Mouse (Mus musculus) stomach, embryonic 16.5 days (tissue): Measurements from ENCODE around the gene Ep400. TPM values are rescaled to one million over a fixed set of nuclear protein-coding genes. Genes with fewer than 3 reads are reported as not detected.

Experiments used
- ATAC-seq: fragments of 200-750 bp; cut with Nextera tagmentation; 2 replicates; pipeline ENCODE4 v1.8.0; 2017; ENCODE audit warnings: moderate number of reproducible peaks, moderate TSS enrichment; ENCODE audit not compliant: insufficient read depth, low FRiP score
- H3K27ac ChIP-seq: fragments of 300-500 bp; sonication (generic); 2 replicates; pipeline ENCODE4 v1.5.1; 2014; ENCODE audit warnings: low read length
- H3K27me3 ChIP-seq: fragments of 300-500 bp; sonication (generic); 2 replicates; pipeline ENCODE4 v1.6.1; 2014; ENCODE audit warnings: low read length, control low read depth, mixed read lengths; ENCODE audit not compliant: control insufficient read depth, insufficient read depth
- H3K36me3 ChIP-seq: fragments of 300-500 bp; sonication (generic); 2 replicates; pipeline ENCODE4 v1.6.1; 2014; ENCODE audit warnings: low read length; ENCODE audit not compliant: control insufficient read depth, insufficient read depth
- H3K4me1 ChIP-seq: fragments of 300-500 bp; sonication (generic); 2 replicates; pipeline ENCODE4 v1.6.1; 2014; ENCODE audit warnings: low read length, control low read depth, mixed read lengths; ENCODE audit not compliant: control insufficient read depth, insufficient read depth
- H3K4me2 ChIP-seq: fragments of 300-500 bp; sonication (generic); 2 replicates; pipeline ENCODE4 v1.6.1; 2014; ENCODE audit warnings: low read depth, low read length, mixed read lengths
- H3K4me3 ChIP-seq: fragments of 300-500 bp; sonication (generic); replicated peaks from 2 replicates; pipeline ENCODE4 v1.5.1; 2014; ENCODE audit warnings: mild to moderate bottlenecking, low read length
- H3K9ac ChIP-seq: fragments of 300-500 bp; sonication (generic); 2 replicates; pipeline ENCODE4 v1.6.1; 2014; ENCODE audit warnings: low read length
- H3K9me3 ChIP-seq: fragments of 300-500 bp; sonication (generic); replicated peaks from 2 replicates; pipeline ENCODE4 v1.6.1; 2016; ENCODE audit warnings: low read length, control low read depth; ENCODE audit not compliant: control insufficient read depth
- WGBS: fragments of 180-500 bp; shearing (Covaris S2); extraction: QIAGEN DNeasy Blood & Tissue Kit; methylation state at CpG from one replicate; pipeline ENCODE4 v1.1.7; 2014; 5-methylcytosine and 5-hydroxymethylcytosine counted together
- polyA plus RNA-seq: library from polyadenylated mRNA; unstranded; fragments of >200 nt; fragmentation: Nextera tagmentation; extraction: Ambion mirVana; gene quantifications from 2 replicates; pipeline ENCODE4 v1.2.1, GENCODE M21; 2015

The Ep400 gene
- polyA plus RNA-seq, 1 experiment from 2014 or later = 42.4 TPM

- H3K4me3 ChIP-seq = no peak overlapping the region
- no peak for ATAC-seq
- no peaks in the 10 kb centered on the region for H3K9me3 ChIP-seq
- H3K4me1 ChIP-seq = peaks cover 26% of the 10 kb centered on the region
- no peaks in the 10 kb centered on the region for H3K27me3 ChIP-seq
- H3K9ac ChIP-seq = no peak overlapping the region; the same call in 1 of the 2 replicates
- no peak overlapping the region for H3K27ac ChIP-seq
- H3K4me2 ChIP-seq = no peak overlapping the region
- H3K36me3 ChIP-seq = peaks cover 8% of the 10 kb centered on the region; the same call in 1 of the 2 replicates
These were observed 32.3 kb upstream of the Ep400 start for GRCm38 (mm10) chr5:110802809-110803208.

- Histone ChIP-seq H3K36me3 (peaks cover 9% of the 10 kb centered on the region; the same call in 1 of the 2 replicates), H3K4me3 (no peak overlapping the region), H3K27me3 (no peaks in the 10 kb centered on the region), H3K4me2 (no peak overlapping the region), H3K9ac (peak overlapping the region; percentile 23; the same call in 1 of the 2 replicates), H3K4me1 (peaks cover 20% of the 10 kb centered on the region), H3K27ac (peak overlapping the region; percentile 47; the same call in 1 of the 2 replicates), H3K9me3 (no peaks in the 10 kb centered on the region)
- 80% methylated on average over 4 of the region's 4 CpGs for WGBS
- no peak for ATAC-seq
These were observed 31.7 kb upstream of the Ep400 start for GRCm38 (mm10) chr5:110802186-110802585.

- ATAC-seq = peak; percentile 63
- no peak overlapping the region for H3K4me2 ChIP-seq
- no peaks in the 10 kb centered on the region for H3K9me3 ChIP-seq
- H3K4me1 ChIP-seq = peaks cover 10% of the 10 kb centered on the region
- no peaks in the 10 kb centered on the region for H3K27me3 ChIP-seq
- peaks cover 14% of the 10 kb centered on the region; the same call in 1 of the 2 replicates for H3K36me3 ChIP-seq
- H3K4me3 ChIP-seq = no peak overlapping the region
- H3K27ac ChIP-seq = peak overlapping the region; percentile 82
- H3K9ac ChIP-seq = no peak overlapping the region
- WGBS = 83% methylated on average over 3 of the region's 3 CpGs
These were observed 30.6 kb upstream of the Ep400 start for GRCm38 (mm10) chr5:110801036-110801624.

- Histone ChIP-seq H3K36me3 (peaks cover 27% of the 10 kb centered on the region), H3K9ac (no peak overlapping the region), H3K4me3 (no peak overlapping the region), H3K4me1 (peaks cover 5% of the 10 kb centered on the region; the same call in 1 of the 2 replicates), H3K9me3 (no peaks in the 10 kb centered on the region), H3K4me2 (no peak overlapping the region), H3K27ac (no peak overlapping the region), H3K27me3 (no peaks in the 10 kb centered on the region)
- 66% methylated on average over 4 of the region's 4 CpGs for WGBS
- ATAC-seq = peak; percentile 71
These were observed 27.2 kb upstream of the Ep400 start for GRCm38 (mm10) chr5:110797696-110798095.

- 95% methylated on average over 7 of the region's 7 CpGs for WGBS
- no peaks in the 10 kb centered on the region for H3K27me3 ChIP-seq
- ATAC-seq = no peak
- H3K27ac ChIP-seq = no peak overlapping the region
- H3K4me2 ChIP-seq = no peak overlapping the region
- peaks cover 37% of the 10 kb centered on the region for H3K36me3 ChIP-seq
- no peak overlapping the region for H3K4me3 ChIP-seq
- no peaks in the 10 kb centered on the region for H3K4me1 ChIP-seq
- no peaks in the 10 kb centered on the region for H3K9me3 ChIP-seq
- H3K9ac ChIP-seq = no peak overlapping the region
These were observed 23.8 kb upstream of the Ep400 start for GRCm38 (mm10) chr5:110794363-110794762.

- Histone ChIP-seq H3K4me2 (no peak overlapping the region), H3K27ac (no peak overlapping the region), H3K4me3 (no peak overlapping the region), H3K9ac (no peak overlapping the region), H3K27me3 (no peaks in the 10 kb centered on the region), H3K4me1 (no peaks in the 10 kb centered on the region), H3K36me3 (peaks cover 41% of the 10 kb centered on the region), H3K9me3 (no peaks in the 10 kb centered on the region)
- WGBS = 68% methylated on average over 5 of the region's 5 CpGs
- ATAC-seq = peak; percentile 54
These were observed 18.2 kb upstream of the Ep400 start for GRCm38 (mm10) chr5:110788684-110789083.

- H3K4me2 ChIP-seq = no peak overlapping the region
- H3K27me3 ChIP-seq = no peaks in the 10 kb centered on the region
- H3K9me3 ChIP-seq = no peaks in the 10 kb centered on the region
- ATAC-seq = peak; percentile 71; the same call in 1 of the 2 replicates
- no peak overlapping the region for H3K27ac ChIP-seq
- no peak overlapping the region for H3K4me3 ChIP-seq
- peaks cover 32% of the 10 kb centered on the region for H3K36me3 ChIP-seq
- H3K9ac ChIP-seq = no peak overlapping the region
- 80% methylated on average over 11 of the region's 11 CpGs for WGBS
- no peaks in the 10 kb centered on the region for H3K4me1 ChIP-seq
These were observed 15.7 kb upstream of the Ep400 start for GRCm38 (mm10) chr5:110786081-110786835.

GRCm38 (mm10) chr5:110783150-110783549 is 12.6 kb upstream of the Ep400 start:
- Histone ChIP-seq H3K4me1 (peaks cover 15% of the 10 kb centered on the region), H3K27me3 (no peaks in the 10 kb centered on the region), H3K4me2 (no peak overlapping the region), H3K27ac (no peak overlapping the region), H3K9me3 (no peaks in the 10 kb centered on the region), H3K36me3 (peaks cover 15% of the 10 kb centered on the region), H3K4me3 (no peak overlapping the region), H3K9ac (no peak overlapping the region)
- no peak for ATAC-seq
- 63% methylated on average over 8 of the region's 8 CpGs for WGBS

GRCm38 (mm10) chr5:110781529-110782238 is 11.2 kb upstream of the Ep400 start:
- Histone ChIP-seq H3K4me2 (no peak overlapping the region), H3K9me3 (no peaks in the 10 kb centered on the region), H3K4me3 (no peak overlapping the region), H3K27ac (no peak overlapping the region), H3K27me3 (no peaks in the 10 kb centered on the region), H3K36me3 (0 out of 2 replicates have a peak, but pooled peaks cover 4% of the 10 kb centered on the region), H3K9ac (0 out of 2 replicates have a peak overlapping the region, but pooled peaks have one; percentile 88), H3K4me1 (peaks cover 15% of the 10 kb centered on the region)
- 74% methylated on average over 7 of the region's 7 CpGs for WGBS
- ATAC-seq = no peak
